Mouse (Mus musculus): Measurements from ENCODE around the gene Marcksl1.

The Marcksl1 gene

DNA sequence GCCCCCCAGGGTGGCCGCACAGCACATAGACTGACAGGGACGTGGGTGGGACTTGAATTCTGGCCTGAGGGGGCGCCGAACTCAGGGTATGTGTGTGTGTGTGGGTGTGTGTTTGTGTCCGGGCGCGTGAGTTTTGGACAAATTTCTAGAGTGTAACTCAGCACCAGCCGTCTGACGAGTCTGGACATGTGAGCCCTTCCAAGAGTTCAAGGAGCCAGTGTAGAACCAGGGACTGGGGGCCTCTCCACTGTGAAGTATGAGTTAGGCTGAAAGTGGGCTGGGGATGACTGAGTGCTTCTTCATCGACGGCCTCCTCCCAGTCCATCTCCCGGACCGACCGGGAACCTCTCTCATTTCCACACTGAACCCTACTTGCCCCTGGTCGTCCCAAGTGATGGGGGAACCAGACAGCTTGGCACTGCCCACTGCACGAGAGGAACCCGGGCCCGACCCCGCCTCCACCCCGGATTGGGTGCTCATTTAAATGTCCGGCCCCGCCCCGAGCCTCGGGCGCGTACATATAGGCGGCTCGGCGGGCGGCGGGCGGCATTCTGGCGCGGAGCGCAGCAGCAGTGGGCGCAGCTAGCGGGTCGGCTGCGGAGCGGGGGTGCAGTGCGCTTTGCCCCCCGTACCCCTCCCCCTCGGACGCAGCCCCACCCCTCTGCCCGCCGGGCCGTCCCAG lies at the start of gene Marcksl1:
TSS of gene Marcksl1 (plus strand) at position 496 of the 682 bp plus-strand sequence.
- peak; percentile 97 for DNase-seq (ENCODE audit: low spot score)

DNA sequence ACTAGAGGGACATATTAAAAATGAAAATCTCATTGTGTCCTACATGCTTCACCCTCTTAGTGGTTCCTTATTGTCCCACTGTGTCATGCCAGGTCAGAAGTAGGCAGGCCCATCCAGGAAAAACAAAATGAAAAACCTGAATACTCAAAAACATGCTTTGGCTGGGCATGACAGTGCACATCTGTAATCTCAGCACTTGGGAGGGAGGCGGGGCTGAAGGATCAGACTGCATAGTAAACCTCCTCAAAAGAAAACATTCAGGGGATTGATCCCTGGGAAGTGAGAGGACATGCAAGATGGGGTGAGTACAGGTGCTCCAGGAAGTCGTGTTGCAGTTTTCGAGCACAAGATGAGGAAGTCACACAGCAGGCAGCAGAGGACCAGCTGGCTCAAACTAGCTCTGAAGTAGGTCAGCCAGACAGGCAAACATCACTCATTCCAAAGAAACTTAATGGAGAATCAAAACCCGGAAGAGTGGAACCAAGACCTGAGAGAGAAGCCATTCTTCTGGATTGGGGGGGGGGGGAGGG lies 49.0 kb upstream of the Marcksl1 start:
- no peak for DNase-seq (ENCODE audit: low spot score)

DNA sequence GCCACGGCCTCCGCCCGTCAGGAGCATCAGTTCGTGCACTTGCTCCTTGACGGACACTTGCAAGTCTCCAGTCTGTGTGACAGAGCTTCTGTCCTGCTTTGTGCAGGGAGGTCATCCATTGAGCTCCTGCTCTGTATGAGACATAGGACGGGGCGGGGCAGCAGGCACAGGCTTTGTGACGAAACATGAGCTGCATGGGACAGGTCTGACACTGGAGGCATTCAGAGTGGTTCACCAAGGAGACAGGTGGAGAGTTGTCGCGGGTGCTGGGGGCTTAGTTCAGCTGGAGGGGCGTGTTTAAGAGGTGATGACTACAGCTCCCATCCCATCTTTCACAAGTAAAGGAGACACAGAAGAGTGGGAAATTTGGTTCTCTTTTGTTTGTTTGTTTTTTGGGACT lies 37.3 kb upstream of the Marcksl1 start:
- DNase-seq (ENCODE audit: low spot score): no peak

DNA sequence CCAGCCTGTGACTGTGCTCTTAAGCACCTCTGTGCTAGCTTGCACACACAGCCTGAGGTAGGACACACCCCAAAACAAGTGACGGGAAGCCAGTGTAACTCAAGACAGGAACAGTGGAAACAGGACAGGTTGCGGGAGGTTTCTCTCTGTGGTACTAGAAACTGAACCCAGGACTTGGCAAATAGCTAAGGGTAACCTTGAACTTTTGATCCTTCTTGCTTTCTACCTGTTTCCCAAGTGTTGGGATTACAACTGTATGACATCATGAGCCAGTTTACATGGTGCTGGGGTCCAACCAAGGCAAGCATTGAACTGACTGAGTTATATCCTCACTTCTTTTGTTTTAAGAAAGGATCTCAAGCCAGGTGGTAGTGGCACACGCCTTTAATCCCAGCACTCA lies 33.5 kb upstream of the Marcksl1 start:
- DNase-seq (ENCODE audit: low spot score): no peak

DNA sequence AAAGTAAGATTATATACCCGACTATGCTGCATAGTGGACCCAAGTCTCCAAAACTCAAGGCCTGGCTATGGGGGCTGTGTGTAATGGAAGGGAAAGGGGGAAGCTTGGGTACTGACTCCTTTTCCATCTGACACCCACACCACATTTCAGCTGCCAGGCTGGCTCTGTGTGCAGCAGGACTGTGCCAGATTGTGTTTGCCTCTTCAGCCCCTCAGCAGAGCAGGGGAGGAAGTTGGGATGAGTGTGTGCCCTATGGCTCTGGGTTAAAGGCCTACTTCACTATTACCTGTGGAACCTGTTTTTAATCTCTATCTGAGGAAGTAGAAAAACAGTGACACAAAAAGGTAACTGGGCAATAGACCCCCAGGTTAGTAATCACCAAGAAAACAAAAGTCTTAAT lies 32.3 kb upstream of the Marcksl1 start:
- DNase-seq (ENCODE audit: low spot score): no peak

DNA sequence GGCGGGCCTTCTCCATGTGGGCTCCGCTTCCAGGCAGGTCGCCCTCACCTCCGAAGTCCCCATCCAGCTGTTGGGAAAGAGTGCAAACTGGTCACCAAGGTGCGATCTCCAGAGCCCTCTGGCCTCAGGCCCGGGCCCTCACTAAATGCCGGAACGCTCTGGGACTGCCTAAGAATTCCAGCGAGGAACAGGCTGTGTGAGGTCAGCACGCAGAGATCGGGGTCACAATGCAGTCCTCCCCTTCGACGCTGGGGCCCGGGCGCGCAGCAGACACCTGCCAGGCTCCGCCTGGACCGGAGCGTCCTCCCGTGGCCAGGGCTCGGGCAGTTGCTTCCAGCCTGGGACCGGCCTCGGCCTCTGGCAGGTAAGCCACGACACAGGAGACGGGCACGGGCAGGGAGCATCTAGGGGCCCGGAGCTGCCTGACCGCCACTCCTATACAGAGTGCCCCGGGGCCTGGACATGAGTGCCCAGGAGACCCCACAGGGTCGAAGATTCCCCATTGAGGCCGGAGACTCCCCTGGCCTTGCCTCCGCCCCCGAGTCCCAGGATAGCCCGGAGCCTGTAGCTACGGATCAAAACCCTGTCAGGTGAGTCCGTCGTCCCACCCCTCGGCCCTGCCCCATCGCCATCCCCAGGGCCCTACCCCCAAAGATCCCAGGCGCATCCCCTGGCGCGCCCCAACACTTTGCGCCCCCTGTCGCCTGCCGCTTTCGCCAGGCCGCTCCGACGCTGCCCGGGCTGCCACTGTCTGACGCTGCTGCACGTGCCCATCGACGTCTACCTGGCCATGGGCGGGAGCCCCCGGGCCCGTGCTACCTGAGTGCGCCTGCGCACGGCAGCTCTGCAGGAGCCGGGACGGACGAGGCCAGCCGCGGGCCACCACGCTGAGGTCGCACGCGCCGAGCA lies 22.2 kb upstream of the Marcksl1 start, which contains the start of the genes Tssk3 and Fam229a:
TSS of gene Tssk3 (minus strand) at position 51 of the 909 bp plus-strand sequence.
TSS of gene Fam229a (plus strand) at position 219 of the 909 bp plus-strand sequence.
- peak; percentile 70 for DNase-seq (ENCODE audit: low spot score)

DNA sequence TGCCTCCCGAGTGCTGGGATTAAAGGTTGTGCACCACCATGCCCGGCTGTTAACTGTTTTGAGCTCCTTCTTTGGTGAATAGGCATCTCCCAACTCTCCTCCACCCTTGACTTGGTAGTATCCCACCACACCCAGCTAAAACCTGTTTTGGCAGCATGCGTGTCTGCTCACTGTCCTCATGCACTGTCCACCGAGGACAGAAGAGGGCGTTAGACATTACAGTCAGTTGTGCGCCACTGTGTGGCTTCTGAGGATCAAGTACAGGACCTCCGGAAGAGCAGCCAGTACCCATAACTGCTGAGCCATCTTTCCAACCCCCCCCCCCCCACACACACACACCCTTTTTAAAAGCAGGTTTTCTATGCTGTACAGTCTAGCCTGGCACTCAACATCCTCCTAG lies 18.7 kb upstream of the Marcksl1 start:
- DNase-seq (ENCODE audit: low spot score): no peak

DNA sequence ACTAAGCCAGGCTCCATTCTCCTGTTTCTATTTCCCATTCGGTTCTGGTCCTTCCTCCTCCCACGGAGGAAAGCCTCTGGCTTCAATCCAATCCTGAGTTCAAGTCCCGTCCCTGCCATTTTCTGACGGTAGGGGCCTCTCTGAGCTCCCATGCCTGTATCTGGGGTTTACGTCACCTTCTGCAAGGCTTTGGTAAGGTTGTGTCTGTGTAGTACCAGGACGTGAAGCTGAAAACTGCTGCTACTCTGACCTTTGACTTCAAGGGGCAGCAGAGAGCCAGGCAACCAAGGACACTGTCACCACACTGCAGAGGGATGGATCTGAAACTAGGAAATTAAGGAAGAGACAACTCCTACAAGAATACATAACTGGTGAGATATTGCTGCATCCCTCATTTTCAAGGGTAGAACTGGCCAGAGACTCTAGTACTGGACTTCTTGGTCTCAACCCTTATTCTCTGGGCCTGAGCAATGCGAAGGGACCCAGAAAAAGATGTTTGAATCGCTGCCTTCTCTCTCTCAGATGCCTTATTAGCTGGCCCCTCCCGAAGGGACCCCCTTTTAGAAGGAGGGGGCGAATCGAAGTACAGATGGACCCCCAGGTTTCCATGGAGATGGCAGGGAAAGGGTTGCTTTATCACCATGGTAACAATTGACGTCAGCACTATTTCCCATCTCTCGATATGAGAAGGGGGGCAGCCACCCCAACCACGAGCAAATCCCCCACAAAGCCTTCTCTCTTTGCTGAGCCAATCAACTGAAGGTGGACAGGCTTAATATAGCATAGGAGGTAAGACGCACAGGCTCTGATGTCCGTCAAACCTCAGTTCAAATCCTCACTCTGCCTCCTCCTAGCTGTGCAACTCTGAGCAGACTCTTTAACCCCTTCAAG lies 17.5 kb upstream of the Marcksl1 start:
- no peak for DNase-seq (ENCODE audit: low spot score)

DNA sequence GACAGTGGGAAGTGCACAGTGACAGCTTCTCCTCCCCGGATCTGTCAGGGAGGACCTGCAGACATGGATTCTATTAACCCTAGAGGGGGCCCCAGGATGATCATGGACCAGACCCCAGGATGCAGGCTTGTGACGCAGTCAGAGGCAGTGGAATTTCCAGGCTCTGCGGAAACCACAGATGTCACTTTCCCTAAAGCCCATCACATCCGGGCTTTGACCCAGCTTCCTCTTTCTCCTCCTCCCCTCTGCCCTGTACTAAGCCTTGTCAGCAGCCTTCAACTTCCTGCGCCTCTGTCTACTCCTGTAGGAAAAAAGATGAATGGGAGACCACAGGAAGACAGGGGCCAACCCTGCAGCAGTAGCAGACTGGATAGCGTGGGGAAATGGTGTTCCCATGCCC lies 16.8 kb upstream of the Marcksl1 start:
- DNase-seq (ENCODE audit: low spot score): no peak

DNA sequence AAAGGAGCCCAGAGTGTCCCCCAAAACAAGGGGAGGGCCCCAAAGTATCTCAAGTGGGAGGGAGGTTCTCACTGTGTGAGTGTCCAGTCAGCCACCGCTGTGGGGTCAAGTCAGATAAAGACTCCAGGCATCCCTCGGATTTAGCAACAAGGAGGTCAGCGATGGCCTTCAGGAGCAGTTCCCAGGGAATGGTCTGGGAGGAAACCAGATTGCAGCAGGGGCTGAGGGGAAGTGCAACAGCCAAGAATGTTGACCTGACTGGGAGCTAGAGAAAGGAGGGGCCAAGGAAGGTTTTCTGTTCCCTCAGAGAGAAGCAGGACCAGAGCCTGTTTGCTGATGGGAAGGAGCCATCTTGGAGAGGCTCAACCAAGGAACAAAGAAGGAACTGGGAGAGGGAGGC lies 14.4 kb upstream of the Marcksl1 start:
- peak; percentile 55 for DNase-seq (ENCODE audit: low spot score)

DNA sequence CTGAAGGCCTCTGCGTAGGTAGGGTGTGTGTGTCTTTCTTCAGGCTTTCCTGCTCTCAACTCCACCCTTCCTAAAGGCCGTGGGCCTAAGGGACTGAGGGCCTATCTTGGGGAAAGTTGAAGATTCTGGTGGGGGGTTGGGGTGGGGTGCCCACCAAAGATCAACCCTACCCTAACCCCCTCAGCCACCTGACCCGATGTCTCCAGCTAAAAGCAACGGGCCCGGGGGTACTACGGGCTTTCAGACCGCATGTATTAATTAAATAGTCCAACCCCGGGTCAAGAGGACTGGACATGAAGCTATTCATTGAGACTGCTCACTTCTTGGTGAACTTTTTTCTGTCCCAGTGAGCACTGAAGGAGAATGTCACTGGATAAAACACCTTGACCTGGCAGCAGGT lies 13.4 kb upstream of the Marcksl1 start:
- DNase-seq (ENCODE audit: low spot score): no peak

DNA sequence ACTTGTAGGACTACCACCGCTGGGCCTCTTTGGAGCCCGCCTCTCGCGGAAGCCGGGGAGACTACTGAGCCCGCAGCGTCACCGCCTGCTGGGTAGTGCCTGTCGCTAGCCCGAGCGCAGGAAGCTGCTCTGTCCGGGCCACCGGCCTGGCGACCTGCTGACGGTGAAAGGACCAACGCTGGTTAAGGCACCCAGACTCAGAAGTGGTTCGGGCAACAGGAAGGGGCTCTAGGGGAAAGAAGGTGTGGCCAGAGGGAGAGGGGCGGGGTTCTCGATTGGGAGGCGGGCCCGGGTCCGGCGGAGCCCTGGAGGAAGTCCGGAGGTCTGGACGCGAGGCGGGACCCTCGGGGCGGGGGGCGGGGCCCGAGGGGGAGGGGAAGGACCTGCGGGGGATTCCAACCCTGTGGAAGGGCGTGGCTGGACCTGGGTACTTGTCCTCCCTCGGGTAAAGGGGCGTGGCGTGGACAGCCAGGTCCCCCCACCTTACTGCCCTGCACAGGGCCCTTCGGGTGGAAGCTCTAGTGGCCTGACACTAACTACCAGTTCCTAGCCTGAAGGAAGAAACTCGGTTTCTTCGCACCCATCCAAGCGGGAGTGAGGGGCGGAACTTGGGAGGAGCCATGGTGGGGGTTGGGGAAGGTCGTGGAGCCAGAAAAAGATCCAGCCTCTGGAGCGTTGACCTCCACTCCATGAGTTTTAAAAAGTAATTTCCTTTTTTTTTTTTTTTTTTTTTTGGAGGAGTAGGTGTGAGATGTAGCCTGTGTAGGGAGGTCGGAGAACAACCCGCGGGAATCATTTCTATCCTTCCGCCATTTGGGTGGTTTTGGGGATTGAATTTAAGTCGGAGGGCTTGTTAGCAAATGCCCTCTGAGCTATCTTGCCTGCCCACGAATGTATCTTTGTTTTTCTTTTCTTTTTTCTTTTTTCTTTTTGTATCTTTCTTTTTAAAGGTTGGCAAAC lies 12.5 kb upstream of the Marcksl1 start:
- DNase-seq (ENCODE audit: low spot score): peak; percentile 94

DNA sequence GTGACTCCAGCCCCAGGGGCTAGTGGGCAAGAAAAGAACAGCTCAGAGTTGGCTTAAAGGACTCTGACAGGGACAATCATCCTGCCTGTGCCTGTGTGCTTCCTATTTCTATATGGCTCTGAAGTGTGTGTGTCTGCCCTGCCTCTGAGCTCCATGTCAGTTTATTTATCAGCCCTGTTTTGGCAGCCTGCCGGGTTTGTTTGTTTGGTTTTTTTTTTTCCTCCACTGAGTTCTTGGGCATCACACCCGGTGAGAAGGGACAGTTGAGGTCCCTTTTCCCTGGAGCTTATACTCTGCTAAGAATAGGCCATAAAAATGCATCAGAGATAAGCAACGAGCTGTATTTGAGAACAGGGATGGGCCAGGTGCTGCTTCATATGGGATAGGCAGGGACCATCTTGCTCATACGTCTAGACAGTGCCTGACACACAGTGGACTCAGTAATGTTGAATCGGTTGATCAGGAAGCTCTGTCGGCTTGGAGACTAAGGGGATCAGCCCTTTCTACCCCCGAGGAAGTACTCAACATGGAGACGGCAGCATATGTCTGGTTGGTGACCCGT lies 11.0 kb upstream of the Marcksl1 start:
- peak; percentile 58 for DNase-seq (ENCODE audit: low spot score)

DNA sequence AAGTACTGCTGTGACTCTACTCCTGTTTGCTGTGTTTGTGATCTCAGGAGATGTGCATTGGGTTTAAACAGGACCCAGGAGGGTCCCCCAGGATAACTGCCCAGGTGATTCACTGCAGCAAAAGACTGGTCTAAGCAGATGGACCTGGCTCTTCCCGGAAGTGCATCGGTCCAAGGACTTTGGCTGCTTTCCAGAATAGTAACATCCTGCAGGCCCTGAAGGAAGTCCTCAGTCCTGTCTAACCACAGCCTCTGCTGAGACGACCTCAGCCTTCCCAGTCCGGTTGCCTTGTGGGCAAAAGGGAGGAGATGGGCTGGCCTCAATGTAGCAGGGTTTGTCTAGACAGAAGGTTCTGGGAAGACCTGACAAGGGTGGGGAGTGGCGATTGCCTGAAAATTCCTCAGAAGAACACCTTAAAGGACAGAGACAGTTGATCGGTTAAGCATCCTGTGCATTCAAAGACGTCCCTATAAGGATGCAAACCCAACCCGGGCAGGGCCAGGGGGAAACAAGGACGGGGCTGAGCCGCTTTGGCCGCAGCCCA lies 10.4 kb upstream of the Marcksl1 start:
- no peak for DNase-seq (ENCODE audit: low spot score)

DNA sequence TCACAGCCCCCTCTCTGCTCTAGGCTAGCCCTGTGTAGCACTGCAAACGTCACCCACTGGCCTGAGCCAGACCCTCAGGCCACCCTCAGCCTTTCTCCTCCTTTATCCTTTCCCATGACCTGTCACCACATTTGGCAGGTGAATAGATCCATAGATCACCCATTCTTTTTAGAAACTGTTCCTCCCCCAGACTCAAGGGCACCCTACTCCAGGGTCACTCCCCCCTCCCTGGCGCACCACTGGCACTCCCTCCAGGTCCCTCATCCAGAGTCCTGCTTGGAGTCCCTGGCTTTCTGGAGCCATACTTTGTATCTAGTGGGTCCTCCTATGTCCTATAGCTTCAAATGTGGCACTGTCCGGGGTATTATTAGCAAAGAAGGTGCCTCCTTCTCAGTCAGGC lies 7.9 kb upstream of the Marcksl1 start:
- no peak for DNase-seq (ENCODE audit: low spot score)

DNA sequence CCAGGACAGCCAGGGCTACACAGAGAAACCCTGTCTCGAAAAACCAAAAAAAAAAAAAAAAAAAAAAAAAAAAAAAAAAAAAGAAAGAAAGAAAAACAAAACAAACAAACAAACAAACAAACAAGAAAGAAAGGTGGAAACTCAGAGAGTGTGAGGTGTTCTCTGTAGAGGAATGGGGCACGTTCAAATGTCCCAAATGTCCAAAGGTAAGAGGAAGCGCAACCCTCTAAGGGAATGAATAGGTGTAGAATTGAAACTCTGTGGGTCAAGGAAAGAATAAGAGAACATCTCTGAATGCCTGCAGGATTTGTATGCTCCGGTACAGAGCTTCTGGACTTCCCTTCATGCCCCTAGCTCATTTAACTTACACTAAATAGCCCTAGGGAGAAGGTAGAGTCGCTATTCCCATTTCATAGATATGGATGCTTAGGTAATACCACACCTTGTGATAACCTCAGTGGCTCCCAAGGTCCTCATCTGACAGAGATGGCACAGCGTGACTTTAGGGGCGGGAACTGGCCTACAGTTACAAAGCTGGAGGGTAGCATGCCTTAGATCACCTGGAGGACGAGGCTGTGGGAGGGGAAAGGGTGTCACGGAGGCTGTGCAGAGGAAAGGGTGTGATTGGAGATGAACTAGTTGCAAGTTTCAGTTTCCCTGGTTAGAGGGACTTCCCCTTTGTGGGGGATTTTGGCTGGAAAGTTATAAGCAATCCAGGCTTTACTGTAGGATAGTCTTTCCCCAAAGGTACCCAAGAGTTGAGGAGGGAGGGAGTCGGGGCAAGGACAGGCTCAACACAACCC lies 5.7 kb upstream of the Marcksl1 start:
- DNase-seq (ENCODE audit: low spot score): no peak

DNA sequence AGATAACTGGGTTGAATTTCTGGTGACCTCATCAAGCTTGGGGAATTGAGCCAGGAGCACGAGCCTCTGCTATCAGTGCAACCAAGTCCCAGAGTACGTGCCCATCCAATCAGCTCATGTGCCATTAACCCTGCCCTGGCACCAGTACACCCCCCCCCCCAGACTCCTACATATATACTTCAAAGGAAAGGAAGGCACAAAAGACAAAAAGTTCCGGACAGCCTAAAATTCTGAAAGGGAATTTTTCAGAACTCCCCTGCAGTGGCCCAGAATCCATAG lies 5.2 kb upstream of the Marcksl1 start:
- DNase-seq (ENCODE audit: low spot score): peak; percentile 45

DNA sequence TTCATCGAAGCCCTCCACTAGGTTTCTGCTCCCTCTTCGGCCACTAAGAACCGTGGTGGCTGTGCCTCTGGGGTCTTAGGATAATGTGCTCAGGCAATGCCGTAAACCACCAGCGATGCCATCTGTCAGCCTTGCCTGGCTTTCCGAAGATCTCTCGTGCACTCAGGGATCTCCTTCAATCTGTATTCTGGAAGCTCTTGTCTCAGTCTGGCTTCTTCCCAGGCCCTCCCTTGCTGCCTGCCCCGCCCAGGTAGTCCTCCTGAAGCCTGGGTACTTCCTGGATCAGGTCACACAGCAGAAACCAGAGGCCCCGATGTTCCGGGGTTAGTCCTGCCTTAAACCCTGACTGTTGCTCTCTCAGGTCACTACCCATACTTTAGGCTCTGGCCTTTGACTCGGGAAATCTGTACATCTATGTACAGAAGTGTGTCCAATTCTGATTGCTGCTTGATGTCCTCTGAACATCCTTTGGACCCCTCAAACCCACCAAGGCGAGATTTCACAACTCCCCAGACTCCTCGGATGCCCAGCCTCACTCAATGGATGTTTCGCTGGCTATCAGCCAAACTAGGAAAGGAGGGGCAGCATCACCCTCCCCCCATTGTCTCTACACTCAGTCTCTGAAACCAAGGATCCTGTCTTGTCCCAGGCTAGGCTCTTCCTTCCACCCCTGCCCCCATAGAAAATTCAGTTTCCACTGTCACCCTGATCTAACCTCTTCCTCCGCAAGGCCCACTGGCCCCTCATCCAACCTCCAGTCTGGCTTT lies 4.4 kb upstream of the Marcksl1 start:
- peak; percentile 62 for DNase-seq (ENCODE audit: low spot score)

DNA sequence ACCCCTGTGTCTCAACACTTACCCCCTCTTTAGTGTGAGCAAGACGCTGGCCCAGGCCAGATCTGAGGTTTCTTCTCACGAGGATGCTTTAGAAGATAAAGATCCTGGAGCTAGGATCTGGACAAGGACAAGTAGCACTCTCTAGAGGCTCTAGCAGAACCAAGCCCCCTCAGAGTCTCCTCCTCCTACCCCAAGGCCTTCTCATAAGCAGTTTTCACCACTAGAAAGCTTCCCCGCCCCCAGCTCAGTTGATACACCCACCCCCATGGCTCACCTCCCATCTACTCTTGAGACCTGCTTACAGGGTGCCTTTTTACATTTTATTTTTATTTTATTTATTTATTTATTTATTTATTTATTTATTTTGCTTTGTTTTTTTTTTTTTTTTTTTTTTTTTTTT lies 3.7 kb upstream of the Marcksl1 start:
- DNase-seq (ENCODE audit: low spot score): peak; percentile 47

Data from testis, postnatal 10 days (tissue).